15 mouse cellular contexts compared by ENCODE assay signal in genomic region chr11:86921335-86921734, GRCm38 (mm10).
DNase-seq lines count a peak whose midpoint lies in the region; ATAC-seq lines count a peak whose summit lies in the region.
"Had no signal": no experiment of that assay in that cellular context is flagged by ENCODE, and none has a peak within 500 bp of the region (broad histone marks: within the 10 kb centered on the region; RNA-seq: fewer than 3 reads in every experiment).

No protein-coding gene starts in this region.

- H3K4me1 ChIP-seq in heart, embryonic 12.5 days (replicated peaks) = peaks cover 60% of the 10 kb centered on the region
- H3K4me1 ChIP-seq in hindbrain, embryonic 13.5 days (replicated peaks) = peaks cover 10% of the 10 kb centered on the region; the same call in 1 of the 2 replicates
- H3K4me1 ChIP-seq: neural tube, embryonic 12.5 days had no signal

- WGBS in heart, embryonic 12.5 days = 81% methylated on average over 6 of the region's 6 CpGs
- 91% methylated on average over 6 of the region's 6 CpGs for WGBS in hindbrain, embryonic 13.5 days

- no peaks in the 10 kb centered on the region for H3K36me3 ChIP-seq in heart, embryonic 12.5 days
- no peaks in the 10 kb centered on the region for H3K36me3 ChIP-seq in hindbrain, embryonic 13.5 days
- H3K36me3 ChIP-seq: limb, embryonic 13.5 days; midbrain, embryonic 15.5 days; neural tube, embryonic 12.5 days had no signal

- intact Hi-C loops in heart, postnatal 14 days (cut with DNase I) = loop anchor here (2.0 kb wide), 1 partner anchor 71 kb away; the partner anchor contains the start of gene Ypel2

- no peaks in the 10 kb centered on the region for H3K9me3 ChIP-seq in heart, embryonic 12.5 days (replicated peaks)
- no peaks in the 10 kb centered on the region for H3K9me3 ChIP-seq in hindbrain, embryonic 13.5 days
- H3K9me3 ChIP-seq: limb, embryonic 13.5 days; midbrain, embryonic 15.5 days; neural tube, embryonic 12.5 days had no signal

- H3K27ac ChIP-seq in heart, embryonic 12.5 days (ENCODE audit: poor library complexity, severe bottlenecking) = peak overlapping the region; percentile 91; the same call in 1 of the 2 replicates
- no peak overlapping the region for H3K27ac ChIP-seq in hindbrain, embryonic 13.5 days
- H3K27ac ChIP-seq: limb, embryonic 13.5 days; neural tube, embryonic 12.5 days had no signal

- no peak overlapping the region for H3K9ac ChIP-seq in heart, embryonic 12.5 days
- H3K9ac ChIP-seq in hindbrain, embryonic 13.5 days = no peak overlapping the region
- H3K9ac ChIP-seq: limb, embryonic 13.5 days; midbrain, embryonic 15.5 days; neural tube, embryonic 12.5 days had no signal

- no peak for ATAC-seq in heart, embryonic 12.5 days (ENCODE audit: insufficient number of reproducible peaks, low FRiP score)
- ATAC-seq in hindbrain, embryonic 13.5 days (ENCODE audit: low FRiP score) = no peak
- ATAC-seq: midbrain, embryonic 15.5 days had no signal

- peak; percentile 36 for DNase-seq in adrenal gland, postnatal 14 days
- DNase-seq in adrenal gland, postnatal 25 days = no peak
- no peak for DNase-seq in heart, postnatal 14 days
- DNase-seq in urinary bladder, adult 2 months (ENCODE audit: low spot score) = peak; percentile 32
- DNase-seq in urinary bladder, postnatal 14 days (ENCODE audit: low spot score) = no peak
- DNase-seq in skeletal muscle tissue, adult 2 months (ENCODE audit: low read depth, low spot score) = peak; percentile 70
- DNase-seq: lung, adult 18-20 months; retina, postnatal 1 day had no signal

- no peaks in the 10 kb centered on the region for H3K27me3 ChIP-seq in heart, embryonic 12.5 days (replicated peaks)
- no peaks in the 10 kb centered on the region for H3K27me3 ChIP-seq in hindbrain, embryonic 13.5 days
- H3K27me3 ChIP-seq: limb, embryonic 13.5 days; midbrain, embryonic 15.5 days; neural tube, embryonic 12.5 days had no signal

- H3K4me2 ChIP-seq in heart, embryonic 12.5 days = no peak overlapping the region
- no peak overlapping the region for H3K4me2 ChIP-seq in hindbrain, embryonic 13.5 days
- H3K4me2 ChIP-seq: limb, embryonic 13.5 days; midbrain, embryonic 15.5 days; neural tube, embryonic 12.5 days had no signal

- H3K4me3 ChIP-seq in heart, embryonic 12.5 days = no peak overlapping the region
- no peak overlapping the region for H3K4me3 ChIP-seq in hindbrain, embryonic 13.5 days
- H3K4me3 ChIP-seq: erythroblast, embryonic 14.5 days; left cerebral cortex, adult 2 months; limb, embryonic 13.5 days; midbrain, embryonic 15.5 days; neural tube, embryonic 12.5 days had no signal

Comparison
In these comparisons a context has a peak if more than half of its experiments do, and no peak if none do; other contexts are left out.
1. DNase-seq: peak in adrenal gland, postnatal 14 days (single experiment), urinary bladder, adult 2 months (single experiment) and skeletal muscle tissue, adult 2 months (single experiment); none in adrenal gland, postnatal 25 days (single experiment), heart, postnatal 14 days (0 of 2) and urinary bladder, postnatal 14 days (single experiment).